Mouse (Mus musculus) hindbrain, postnatal 0 days (tissue): Measurements from ENCODE around the gene Foxj1. TPM values are rescaled to one million over a fixed set of nuclear protein-coding genes. Genes with fewer than 3 reads are reported as not detected.

Experiments
- ATAC-seq: fragments of 200-750 bp; cut with Nextera tagmentation; 2 replicates; pipeline ENCODE4 v1.8.0; 2017; ENCODE audit warnings: mild to moderate bottlenecking, moderate TSS enrichment, moderate library complexity
- DNase-seq: peaks from one replicate; pipeline ENCODE4 v3.0.0-alpha.2; 2015; ENCODE audit warnings: low spot score
- H3K27ac ChIP-seq: fragments of 300-500 bp; sonication (generic); 2 replicates; pipeline ENCODE4 v1.5.1; 2014; ENCODE audit warnings: mild to moderate bottlenecking
- H3K27me3 ChIP-seq: fragments of 300-500 bp; sonication (generic); 2 replicates; pipeline ENCODE4 v1.6.1; 2014; ENCODE audit warnings: low read length, mixed read lengths; ENCODE audit not compliant: insufficient read depth
- H3K36me3 ChIP-seq: fragments of 300-500 bp; sonication (generic); 2 replicates; pipeline ENCODE4 v1.6.1; 2014; ENCODE audit warnings: low read length, mixed read lengths; ENCODE audit not compliant: insufficient read depth
- H3K4me1 ChIP-seq: fragments of 300-500 bp; sonication (generic); 2 replicates; pipeline ENCODE4 v1.6.1; 2014; ENCODE audit warnings: antibody characterized with exemption, low read length, mixed read lengths; ENCODE audit not compliant: insufficient read depth
- H3K4me2 ChIP-seq: fragments of 300-500 bp; sonication (generic); 2 replicates; pipeline ENCODE4 v1.6.1; 2014; ENCODE audit warnings: low read depth, mild to moderate bottlenecking, low read length, moderate library complexity, mixed read lengths
- H3K4me3 ChIP-seq: fragments of 300-500 bp; sonication (generic); 2 replicates; pipeline ENCODE4 v1.5.1; 2014; ENCODE audit warnings: low read length
- H3K9ac ChIP-seq: fragments of 300-500 bp; sonication (generic); replicated peaks from 2 replicates; pipeline ENCODE4 v1.6.1; 2014; ENCODE audit warnings: mild to moderate bottlenecking, low read length, moderate library complexity, mixed read lengths
- H3K9me3 ChIP-seq: fragments of 300-500 bp; sonication (generic); 2 replicates; pipeline ENCODE4 v1.6.1; 2016; ENCODE audit warnings: low read length, mixed read lengths
- CTCF ChIP-seq: IDR thresholded peaks from 2 replicates; pipeline ENCODE4 v1.5.1; 2016; ENCODE audit warnings: antibody characterized with exemption, control low read depth, low read depth
- WGBS: fragments of 180-500 bp; shearing (Covaris S2); extraction: QIAGEN DNeasy Blood & Tissue Kit; methylation state at CpG from one replicate; pipeline ENCODE4 v1.1.7; 2014; 5-methylcytosine and 5-hydroxymethylcytosine counted together
- polyA plus RNA-seq: library from polyadenylated mRNA; unstranded; fragments of >200 nt; fragmentation: Nextera tagmentation; extraction: Ambion mirVana; gene quantifications from 2 replicates; pipeline ENCODE4 v1.2.1, GENCODE M21; 2015
- total RNA-seq: library from RNA; depleted of rRNA; stranded (reverse); fragments of >200 nt; gene quantifications from 2 replicates; pipeline ENCODE4 v1.2.3, GENCODE M21; 2014

The Foxj1 gene
- total and polyA plus RNA-seq, 2 experiments from 2014 or later = 15.5 to 40.0 TPM

GRCm38 (mm10) chr11:116306126-116306982, 28.8 kb downstream of the Foxj1 start:
- Histone ChIP-seq H3K36me3 (peaks cover 22% of the 10 kb centered on the region), H3K27me3 (no peaks in the 10 kb centered on the region), H3K9ac (peak overlapping the region; percentile 80), H3K27ac (peak overlapping the region; percentile 60; the same call in 1 of the 2 replicates), H3K9me3 (no peaks in the 10 kb centered on the region), H3K4me2 (peak overlapping the region; percentile 61), H3K4me1 (peaks cover 4% of the 10 kb centered on the region; the same call in 1 of the 2 replicates), H3K4me3 (peak overlapping the region; percentile 69)
- TF ChIP-seq CTCF = no peak
- ATAC-seq = peak; percentile 94
- DNase-seq = peak; percentile 98
- 2% methylated on average over 52 of the region's 53 CpGs for WGBS

GRCm38 (mm10) chr11:116305423-116305822, 29.8 kb downstream of the Foxj1 start:
- peaks cover 28% of the 10 kb centered on the region for H3K36me3 ChIP-seq
- H3K27ac ChIP-seq = no peak overlapping the region
- H3K4me1 ChIP-seq = peaks cover 4% of the 10 kb centered on the region; the same call in 1 of the 2 replicates
- H3K9me3 ChIP-seq = no peaks in the 10 kb centered on the region
- 100% methylated on average over 2 of the region's 2 CpGs for WGBS
- ATAC-seq (no peak), DNase-seq (no peak)
- no peak overlapping the region for H3K9ac ChIP-seq
- H3K4me3 ChIP-seq = peak overlapping the region; percentile 69
- no peaks in the 10 kb centered on the region for H3K27me3 ChIP-seq
- TF ChIP-seq CTCF = no peak
- H3K4me2 ChIP-seq = peak overlapping the region; percentile 61

GRCm38 (mm10) chr11:116298621-116299020, 36.6 kb downstream of the Foxj1 start:
- no peak overlapping the region for H3K4me3 ChIP-seq
- H3K4me1 ChIP-seq = no peaks in the 10 kb centered on the region
- H3K9ac ChIP-seq = no peak overlapping the region
- no peak overlapping the region for H3K27ac ChIP-seq
- no peak for TF ChIP-seq CTCF
- no peaks in the 10 kb centered on the region for H3K9me3 ChIP-seq
- ATAC-seq = no peak
- 79% methylated on average over 6 of the region's 6 CpGs for WGBS
- H3K4me2 ChIP-seq = no peak overlapping the region
- H3K27me3 ChIP-seq = no peaks in the 10 kb centered on the region
- H3K36me3 ChIP-seq = peaks cover 44% of the 10 kb centered on the region
- DNase-seq = peak; percentile 8

- Histone ChIP-seq H3K4me3 (no peak overlapping the region), H3K4me2 (no peak overlapping the region), H3K4me1 (no peaks in the 10 kb centered on the region), H3K27ac (no peak overlapping the region), H3K27me3 (no peaks in the 10 kb centered on the region), H3K9ac (no peak overlapping the region), H3K36me3 (peaks cover 42% of the 10 kb centered on the region), H3K9me3 (no peaks in the 10 kb centered on the region)
- 80% methylated on average over 11 of the region's 11 CpGs for WGBS
- ATAC-seq (no peak), DNase-seq (no peak)
- no peak for TF ChIP-seq CTCF
Observed at GRCm38 (mm10) chr11:116298221-116298620, 37.0 kb downstream of the Foxj1 start.

GRCm38 (mm10) chr11:116297017-116297416, 38.2 kb downstream of the Foxj1 start:
- Histone ChIP-seq H3K4me3 (no peak overlapping the region), H3K9me3 (no peaks in the 10 kb centered on the region), H3K27me3 (no peaks in the 10 kb centered on the region), H3K27ac (no peak overlapping the region), H3K4me1 (no peaks in the 10 kb centered on the region), H3K36me3 (peaks cover 50% of the 10 kb centered on the region; the same call in 1 of the 2 replicates), H3K9ac (no peak overlapping the region), H3K4me2 (no peak overlapping the region)
- ATAC-seq = no peak
- DNase-seq = no peak
- WGBS = 65% methylated on average over 3 of the region's 3 CpGs
- no peak for TF ChIP-seq CTCF

DNA sequence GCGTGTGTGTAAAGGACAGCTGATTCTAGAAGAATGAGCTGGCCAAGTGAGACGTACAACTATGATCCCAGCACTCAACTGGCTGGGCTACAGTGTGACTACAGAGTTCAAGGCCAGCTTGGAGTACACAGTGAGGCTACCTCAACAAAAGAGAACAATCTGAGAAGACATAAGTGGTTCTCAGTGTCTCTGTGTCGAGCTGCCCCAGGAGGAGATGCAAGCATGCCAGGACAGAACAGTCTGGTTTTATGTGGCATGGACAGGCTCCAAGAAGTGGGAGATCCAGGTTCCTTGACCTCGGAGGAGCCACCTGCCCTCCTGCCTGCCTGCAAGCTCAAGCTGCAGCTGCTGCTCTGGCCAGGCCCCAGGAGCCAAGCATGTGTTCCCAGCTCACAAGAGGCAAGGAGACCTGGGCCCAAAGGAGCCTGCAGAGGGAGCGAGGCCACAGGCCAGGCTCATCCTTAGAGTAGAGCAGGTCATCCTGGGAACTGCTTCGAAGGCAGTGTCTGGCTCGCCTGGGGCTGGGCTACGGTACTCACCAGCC, 38.9 kb downstream of the Foxj1 start:
- WGBS = 83% methylated on average over 8 of the region's 8 CpGs
- no peak overlapping the region for H3K9ac ChIP-seq
- H3K4me1 ChIP-seq = no peaks in the 10 kb centered on the region
- no peak for TF ChIP-seq CTCF
- no peaks in the 10 kb centered on the region for H3K9me3 ChIP-seq
- ATAC-seq = no peak
- H3K4me2 ChIP-seq = no peak overlapping the region
- H3K27ac ChIP-seq = no peak overlapping the region
- peaks cover 50% of the 10 kb centered on the region; the same call in 1 of the 2 replicates for H3K36me3 ChIP-seq
- no peak for DNase-seq
- H3K4me3 ChIP-seq = no peak overlapping the region
- H3K27me3 ChIP-seq = no peaks in the 10 kb centered on the region
